32 mouse cellular contexts compared by ENCODE assay signal in the genomic region with DNA sequence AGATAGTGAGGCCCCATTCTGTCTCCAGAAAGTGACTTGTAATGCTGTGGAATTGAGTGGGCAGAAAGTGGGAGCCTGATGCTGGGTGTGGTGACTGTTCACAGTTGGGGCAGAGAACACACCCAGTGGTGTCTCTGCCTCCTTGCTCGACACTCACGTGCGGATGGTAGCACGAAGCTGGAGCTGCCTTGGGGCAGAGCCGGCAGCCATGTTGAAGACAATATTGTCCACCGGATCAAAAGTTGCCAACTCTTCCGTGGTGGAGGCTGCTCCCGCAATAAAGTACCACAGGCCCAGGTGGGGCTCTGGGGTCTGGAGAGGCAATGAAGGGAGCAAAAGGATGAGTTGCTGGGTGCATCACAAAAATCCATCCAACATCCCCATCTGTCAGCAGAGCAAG. TPM values are rescaled to one million over a fixed set of nuclear protein-coding genes. Genes with fewer than 3 reads are reported as not detected.
DNase-seq lines count a peak whose midpoint lies in the region; ATAC-seq lines count a peak whose summit lies in the region.
"Had no signal": no experiment of that assay in that cellular context is flagged by ENCODE, and none has a peak within 500 bp of the region (broad histone marks: within the 10 kb centered on the region; RNA-seq: fewer than 3 reads in every experiment).

No protein-coding gene starts in this region.

- peaks cover 24% of the 10 kb centered on the region; the same call in 1 of the 2 replicates for H3K36me3 ChIP-seq in kidney, embryonic 15.5 days
- H3K36me3 ChIP-seq in embryonic facial prominence, embryonic 10.5 days (replicated peaks), result peaks cover 34% of the 10 kb centered on the region
- H3K36me3 ChIP-seq in liver, embryonic 15.5 days (replicated peaks), result peaks cover 23% of the 10 kb centered on the region

- peaks cover 37% of the 10 kb centered on the region for H3K4me1 ChIP-seq in kidney, embryonic 15.5 days
- H3K4me1 ChIP-seq in embryonic facial prominence, embryonic 10.5 days, result peaks cover 23% of the 10 kb centered on the region
- peaks cover 56% of the 10 kb centered on the region for H3K4me1 ChIP-seq in liver, embryonic 15.5 days (replicated peaks)

- no peaks in the 10 kb centered on the region for H3K9me3 ChIP-seq in kidney, embryonic 15.5 days (replicated peaks)
- no peaks in the 10 kb centered on the region for H3K9me3 ChIP-seq in embryonic facial prominence, embryonic 10.5 days
- no peaks in the 10 kb centered on the region for H3K9me3 ChIP-seq in liver, embryonic 15.5 days (replicated peaks)
- H3K9me3 ChIP-seq: embryonic facial prominence, embryonic 12.5 days; heart, embryonic 10.5 days; heart, embryonic 15.5 days; hindbrain, embryonic 12.5 days; limb, embryonic 13.5 days; midbrain, embryonic 13.5 days had no signal

- H3K9ac ChIP-seq in kidney, embryonic 15.5 days, result no peak overlapping the region
- peak overlapping the region; percentile 32; the same call in 1 of the 2 replicates for H3K9ac ChIP-seq in liver, embryonic 15.5 days
- H3K9ac ChIP-seq: embryonic facial prominence, embryonic 12.5 days; heart, embryonic 15.5 days; hindbrain, embryonic 12.5 days; lung, embryonic 14.5 days; midbrain, embryonic 13.5 days had no signal

- H3K4me2 ChIP-seq in kidney, embryonic 15.5 days, result no peak overlapping the region
- peak overlapping the region; percentile 50 for H3K4me2 ChIP-seq in liver, embryonic 15.5 days
- H3K4me2 ChIP-seq: embryonic facial prominence, embryonic 12.5 days; heart, embryonic 15.5 days; hindbrain, embryonic 12.5 days; limb, embryonic 13.5 days; lung, embryonic 14.5 days; midbrain, embryonic 13.5 days had no signal

- no peak for ATAC-seq in kidney, embryonic 15.5 days (replicated peaks; ENCODE audit: low FRiP score)
- ATAC-seq in liver, embryonic 15.5 days (ENCODE audit: insufficient read depth), result no peak
- ATAC-seq: activated CD4-positive, CD25-positive, alpha-beta regulatory T cell, adult 4 months; forebrain, embryonic 16.5 days; intestine, embryonic 16.5 days; midbrain, embryonic 13.5 days had no signal

- DNase-seq in cerebellum, adult 9-11 months, result peak; percentile 25
- no peak for DNase-seq in cerebellum, adult 8-10 months
- no peak for DNase-seq in kidney, postnatal 10 days
- DNase-seq in embryonic facial prominence, embryonic 10.5 days (ENCODE audit: low spot score), result no peak
- no peak for DNase-seq in lung, postnatal 25 days (ENCODE audit: low spot score)
- no peak for DNase-seq in left cerebral cortex, postnatal 25 days (ENCODE audit: low spot score in 2 of 2)
- DNase-seq: adrenal gland, adult 2 months; adrenal gland, postnatal 36 days; cerebellum, adult 2 months; cerebellum, postnatal 36 days; lung, embryonic 14.5 days; lung, postnatal 36 days; thymus, adult 2 months had no signal

- intact Hi-C loops in left cerebral cortex, postnatal 25 days (cut with DNase I), result no loop called here

- H3K27ac ChIP-seq in kidney, embryonic 15.5 days, result peak overlapping the region; percentile 29
- no peak overlapping the region for H3K27ac ChIP-seq in embryonic facial prominence, embryonic 10.5 days (replicated peaks)
- H3K27ac ChIP-seq in liver, embryonic 15.5 days (replicated peaks), result peak overlapping the region; percentile 60
- H3K27ac ChIP-seq: embryonic facial prominence, embryonic 12.5 days; heart, embryonic 10.5 days; heart, embryonic 15.5 days; hindbrain, embryonic 12.5 days; layer of hippocampus, adult 2 months; left cerebral cortex, adult 2 months; limb, embryonic 13.5 days; midbrain, embryonic 13.5 days had no signal

- no peak overlapping the region for H3K4me3 ChIP-seq in kidney, embryonic 15.5 days (replicated peaks)
- H3K4me3 ChIP-seq in embryonic facial prominence, embryonic 10.5 days, result 0 out of 2 replicates have a peak overlapping the region, but pooled peaks have one; percentile 2
- peak overlapping the region; percentile 45 for H3K4me3 ChIP-seq in liver, embryonic 15.5 days (replicated peaks)
- H3K4me3 ChIP-seq: embryonic facial prominence, embryonic 12.5 days; heart, embryonic 10.5 days; heart, embryonic 15.5 days; hindbrain, embryonic 12.5 days; layer of hippocampus, adult 2 months; left cerebral cortex, adult 2 months; limb, embryonic 13.5 days; midbrain, embryonic 13.5 days had no signal

- WGBS in kidney, embryonic 15.5 days, result 90% methylated on average over 8 of the region's 8 CpGs
- WGBS in embryonic facial prominence, embryonic 10.5 days, result 92% methylated on average over 8 of the region's 8 CpGs
- WGBS in liver, embryonic 15.5 days (ENCODE audit: insufficient replicate concordance), result 65% methylated on average over 8 of the region's 8 CpGs

- no peaks in the 10 kb centered on the region for H3K27me3 ChIP-seq in kidney, embryonic 15.5 days
- H3K27me3 ChIP-seq in embryonic facial prominence, embryonic 10.5 days (replicated peaks; ENCODE audit: low read depth, poor library complexity, severe bottlenecking), result no peaks in the 10 kb centered on the region
- no peaks in the 10 kb centered on the region for H3K27me3 ChIP-seq in liver, embryonic 15.5 days
- H3K27me3 ChIP-seq: CH12.LX; embryonic facial prominence, embryonic 12.5 days; heart, embryonic 15.5 days; hindbrain, embryonic 12.5 days; limb, embryonic 13.5 days; midbrain, embryonic 13.5 days had no signal

RNA-seq across cellular contexts. Expression of gene Apom, which starts 0.8 kb away (rescaled TPM):
- 21.0 and 25.7 TPM in 2 replicates for polyA plus RNA-seq in kidney, embryonic 15.5 days (2015; fragmentation: Nextera tagmentation; extraction: Ambion mirVana)
- polyA plus RNA-seq in embryonic facial prominence, embryonic 10.5 days (2016; fragmentation: Nextera tagmentation; extraction: Ambion mirVana), result 0.40 and 0.69 TPM in 2 replicates
- polyA plus RNA-seq in liver, embryonic 15.5 days (2015; fragmentation: Nextera tagmentation; extraction: Ambion mirVana), result 853 and 907 TPM in 2 replicates
- not detected for total RNA-seq in left cerebral cortex, postnatal 25 days (2021)
- total RNA-seq: adrenal gland, postnatal 36 days; CH12.LX; gastrocnemius, adult 8-10 months; heart, postnatal 25 days; layer of hippocampus, postnatal 14 days; left cerebral cortex, adult 2 months; left cerebral cortex, postnatal 36 days; megakaryocyte-erythroid progenitor cell, adult 5-6 weeks had no signal
- polyA plus RNA-seq: activated CD4-positive, CD25-positive, alpha-beta regulatory T cell, adult 4 months; hindbrain, embryonic 12.5 days; limb, embryonic 13.5 days had no signal

RNA-seq across cellular contexts. Expression of gene Bag6, which starts 3.9 kb away (rescaled TPM):
- polyA plus RNA-seq in kidney, embryonic 15.5 days (2015; fragmentation: Nextera tagmentation; extraction: Ambion mirVana), result 56.1 and 64.9 TPM in 2 replicates
- 73.8 and 77.8 TPM in 2 replicates for polyA plus RNA-seq in embryonic facial prominence, embryonic 10.5 days (2016; fragmentation: Nextera tagmentation; extraction: Ambion mirVana)
- polyA plus RNA-seq in liver, embryonic 15.5 days (2015; fragmentation: Nextera tagmentation; extraction: Ambion mirVana), result 19.3 and 20.0 TPM in 2 replicates
- total RNA-seq in left cerebral cortex, postnatal 25 days (2021), result 100 to 1,000 TPM; 286 to 292 TPM

RNA-seq across cellular contexts. Expression of gene D17H6S53E, which starts 4.9 kb away (rescaled TPM):
- 10.5 and 12.2 TPM in 2 replicates for polyA plus RNA-seq in kidney, embryonic 15.5 days (2015; fragmentation: Nextera tagmentation; extraction: Ambion mirVana)
- 9.6 and 9.7 TPM in 2 replicates for polyA plus RNA-seq in embryonic facial prominence, embryonic 10.5 days (2016; fragmentation: Nextera tagmentation; extraction: Ambion mirVana)
- polyA plus RNA-seq in liver, embryonic 15.5 days (2015; fragmentation: Nextera tagmentation; extraction: Ambion mirVana), result 2.2 and 2.5 TPM in 2 replicates
- total RNA-seq in left cerebral cortex, postnatal 25 days (2021), result 10 to 100 TPM; 24.1 to 29.8 TPM

RNA-seq across cellular contexts. Expression of gene Csnk2b, which starts 9.2 kb away (rescaled TPM):
- 281 and 284 TPM in 2 replicates for polyA plus RNA-seq in kidney, embryonic 15.5 days (2015; fragmentation: Nextera tagmentation; extraction: Ambion mirVana)
- polyA plus RNA-seq in embryonic facial prominence, embryonic 10.5 days (2016; fragmentation: Nextera tagmentation; extraction: Ambion mirVana), result 283 and 288 TPM in 2 replicates
- polyA plus RNA-seq in liver, embryonic 15.5 days (2015; fragmentation: Nextera tagmentation; extraction: Ambion mirVana), result 125 TPM in 2 replicates
- total RNA-seq in left cerebral cortex, postnatal 25 days (2021), result 100 to 1,000 TPM; 183 to 185 TPM

RNA-seq across cellular contexts. Expression of gene Gpank1, which starts 9.8 kb away (rescaled TPM):
- 19.0 and 20.3 TPM in 2 replicates for polyA plus RNA-seq in kidney, embryonic 15.5 days (2015; fragmentation: Nextera tagmentation; extraction: Ambion mirVana)
- polyA plus RNA-seq in embryonic facial prominence, embryonic 10.5 days (2016; fragmentation: Nextera tagmentation; extraction: Ambion mirVana), result 32.5 and 33.3 TPM in 2 replicates
- polyA plus RNA-seq in liver, embryonic 15.5 days (2015; fragmentation: Nextera tagmentation; extraction: Ambion mirVana), result 12.8 and 15.5 TPM in 2 replicates
- 10 to 100 TPM; 13.1 to 15.2 TPM for total RNA-seq in left cerebral cortex, postnatal 25 days (2021)

Comparison
In these comparisons a context has a peak if more than half of its experiments do, and no peak if none do; other contexts are left out.
1. RNA of gene Apom, which starts 0.8 kb away (polyA plus RNA-seq): 853 to 907 TPM in liver, embryonic 15.5 days; 21.0 to 25.7 TPM in kidney, embryonic 15.5 days and 0.40 to 0.69 TPM in embryonic facial prominence, embryonic 10.5 days; every median in the first group is over 10 times any median in the second.